Mouse (Mus musculus) MN1 (cell line): ENCODE data around the gene Nr1h2.

ENCODE experiments used
- DNase-seq: peaks from one replicate; pipeline ENCODE4 v3.0.0-alpha.2; 2016; ENCODE audit warnings: low spot score

Nr1h2 gene

GRCm38 (mm10) chr7:44584921-44585320 is 31.2 kb upstream of the Nr1h2 start:
- DNase-seq = no peak

GRCm38 (mm10) chr7:44584265-44584804 is 30.6 kb upstream of the Nr1h2 start:
- no peak for DNase-seq

GRCm38 (mm10) chr7:44583146-44583545 is 29.4 kb upstream of the Nr1h2 start:
- no peak for DNase-seq

GRCm38 (mm10) chr7:44582709-44583108 is 29.0 kb upstream of the Nr1h2 start:
- no peak for DNase-seq

- DNase-seq = no peak
Measured at GRCm38 (mm10) chr7:44581637-44582036, 27.9 kb upstream of the Nr1h2 start.

- DNase-seq = no peak
Measured at GRCm38 (mm10) chr7:44576333-44576844, 22.6 kb upstream of the Nr1h2 start.

- DNase-seq = no peak
Measured at GRCm38 (mm10) chr7:44572956-44573484, 19.3 kb upstream of the Nr1h2 start.

GRCm38 (mm10) chr7:44572213-44572701 is 18.5 kb upstream of the Nr1h2 start, which contains the start of gene Napsa:
TSS of gene Napsa (plus strand) at chr7:44572380.
- no peak for DNase-seq

GRCm38 (mm10) chr7:44571811-44572210 is 18.1 kb upstream of the Nr1h2 start:
- DNase-seq = no peak

GRCm38 (mm10) chr7:44570989-44571388 is 17.2 kb upstream of the Nr1h2 start:
- no peak for DNase-seq

- no peak for DNase-seq
Measured at GRCm38 (mm10) chr7:44568803-44569202, 15.1 kb upstream of the Nr1h2 start.

GRCm38 (mm10) chr7:44565414-44565813 is 11.7 kb upstream of the Nr1h2 start:
- no peak for DNase-seq

GRCm38 (mm10) chr7:44564486-44564885 is 10.7 kb upstream of the Nr1h2 start:
- DNase-seq = no peak

- DNase-seq = no peak
Measured at GRCm38 (mm10) chr7:44563284-44563683, 9.5 kb upstream of the Nr1h2 start.

GRCm38 (mm10) chr7:44560435-44561400 is 7.0 kb upstream of the Nr1h2 start:
- DNase-seq = peak; percentile 88

- DNase-seq = no peak
Measured at GRCm38 (mm10) chr7:44557629-44558028, 3.9 kb upstream of the Nr1h2 start.

- peak; percentile 73 for DNase-seq
Measured at GRCm38 (mm10) chr7:44553196-44553764, 471 bp downstream of the Nr1h2 start.

GRCm38 (mm10) chr7:44552141-44552908 is 1.4 kb downstream of the Nr1h2 start:
- DNase-seq = no peak

GRCm38 (mm10) chr7:44551731-44552130 is 2.0 kb downstream of the Nr1h2 start:
- no peak for DNase-seq

- no peak for DNase-seq
Measured at GRCm38 (mm10) chr7:44551301-44551700, 2.5 kb downstream of the Nr1h2 start.

- no peak for DNase-seq
Measured at GRCm38 (mm10) chr7:44550409-44550678, 3.4 kb downstream of the Nr1h2 start.
